Mouse (Mus musculus): ENCODE data around the gene Kcna3. TPM values are rescaled to one million over a fixed set of nuclear protein-coding genes. Genes with fewer than 3 reads are reported as not detected.

The Kcna3 gene
- total and polyA plus RNA-seq, 3 experiments: not detected

- no peaks in the 10 kb centered on the region for H3K27me3 ChIP-seq (ENCODE audit: insufficient read depth, low read length)
- ATAC-seq (ENCODE audit: extremely low read depth, insufficient number of reproducible peaks, low FRiP score, poor library complexity, severe bottlenecking): no peak
- no peaks in the 10 kb centered on the region for H3K36me3 ChIP-seq (replicated peaks)
- TF ChIP-seq GATA2 (IDR thresholded peaks at IDR 0.05; ENCODE audit: borderline replicate concordance, low read depth, low read length) (no peak), GATA1 (IDR thresholded peaks at IDR 0.05; ENCODE audit: borderline replicate concordance, low read length) (no peak), CTCF (IDR thresholded peaks at IDR 0.05; ENCODE audit: low read depth, low read length) (no peak), TAL1 (conservative IDR thresholded peaks at IDR 0.05; ENCODE audit: low read depth, low read length) (no peak), POLR2AphosphoS5 (IDR thresholded peaks at IDR 0.05; ENCODE audit: insufficient replicate concordance, low read depth, low read length) (no peak)
- H3K4me3 ChIP-seq (ENCODE audit: low read depth, low read length): no peak overlapping the region
- H3K9me3 ChIP-seq (replicated peaks): no peaks in the 10 kb centered on the region
- no peak for DNase-seq (ENCODE audit: low spot score)
- H3K4me1 ChIP-seq (ENCODE audit: insufficient read depth, low read depth, low read length): no peaks in the 10 kb centered on the region
These were observed 48.6 kb downstream of the Kcna3 start for GRCm38 (mm10) chr3:107084586-107084985.

GRCm38 (mm10) chr3:107087410-107087809 lies 51.4 kb downstream of the Kcna3 start:
- H3K9me3 ChIP-seq (replicated peaks): no peaks in the 10 kb centered on the region
- no peak for TF ChIP-seq CTCF (IDR thresholded peaks at IDR 0.05; ENCODE audit: low read depth, low read length)
- no peak for TF ChIP-seq GATA1 (IDR thresholded peaks at IDR 0.05; ENCODE audit: borderline replicate concordance, low read length)
- no peaks in the 10 kb centered on the region for H3K27me3 ChIP-seq (ENCODE audit: insufficient read depth, low read length)
- no peaks in the 10 kb centered on the region for H3K4me1 ChIP-seq (ENCODE audit: insufficient read depth, low read depth, low read length)
- DNase-seq (ENCODE audit: low spot score): no peak
- no peak for ATAC-seq (ENCODE audit: extremely low read depth, insufficient number of reproducible peaks, low FRiP score, poor library complexity, severe bottlenecking)
- no peaks in the 10 kb centered on the region for H3K36me3 ChIP-seq (replicated peaks)
- no peak overlapping the region for H3K4me3 ChIP-seq (ENCODE audit: low read depth, low read length)

Other genes with a start within 250 kb of the Kcna3 start
- 2.2 and 3.1 TPM in 2 replicates for gene Cd53, start 246.0 kb upstream of the Kcna3 start, total RNA-seq (2014; fragmentation: Nextera tagmentation)
- 87.3 and 103 TPM in 2 replicates for gene Cd53, start 246.0 kb upstream of the Kcna3 start, total RNA-seq (2017)
- gene Cd53, start 246.0 kb upstream of the Kcna3 start, polyA plus RNA-seq (2012): 0.02 and 0.03 TPM in 2 replicates
- gene Olfr266, start 209.9 kb upstream of the Kcna3 start, total RNA-seq (2014; fragmentation: Nextera tagmentation): not detected in 2 replicates
- gene Olfr266, start 209.9 kb upstream of the Kcna3 start, total RNA-seq (2017): 0.23 and 0.27 TPM in 2 replicates
- gene Olfr266, start 209.9 kb upstream of the Kcna3 start, polyA plus RNA-seq (2012): not detected in 2 replicates
- gene Kcna2, start 65.0 kb downstream of the Kcna3 start, total RNA-seq (2014; fragmentation: Nextera tagmentation): not detected in 2 replicates
- under 0.01 and 0.11 TPM in 2 replicates for gene Kcna2, start 65.0 kb downstream of the Kcna3 start, total RNA-seq (2017)
- gene Kcna2, start 65.0 kb downstream of the Kcna3 start, polyA plus RNA-seq (2012): not detected in 2 replicates
- not detected in 2 replicates for gene Kcna10, start 146.9 kb downstream of the Kcna3 start, total RNA-seq (2014; fragmentation: Nextera tagmentation)
- 0.05 TPM in 1 of 2 replicates, not detected in the other for gene Kcna10, start 146.9 kb downstream of the Kcna3 start, total RNA-seq (2017)
- gene Kcna10, start 146.9 kb downstream of the Kcna3 start, polyA plus RNA-seq (2012): not detected in 2 replicates
- gene Cym, start 185.6 kb downstream of the Kcna3 start, total RNA-seq (2014; fragmentation: Nextera tagmentation): not detected in 2 replicates
- gene Cym, start 185.6 kb downstream of the Kcna3 start, total RNA-seq (2017): not detected in 2 replicates
- gene Cym, start 185.6 kb downstream of the Kcna3 start, polyA plus RNA-seq (2012): not detected in 2 replicates
- not detected in 2 replicates for gene A630076J17Rik, start 194.4 kb downstream of the Kcna3 start, total RNA-seq (2014; fragmentation: Nextera tagmentation)
- 0.06 TPM in 1 of 2 replicates, not detected in the other for gene A630076J17Rik, start 194.4 kb downstream of the Kcna3 start, total RNA-seq (2017)
- not detected in 2 replicates for gene A630076J17Rik, start 194.4 kb downstream of the Kcna3 start, polyA plus RNA-seq (2012)
- not detected in 2 replicates for gene Prok1, start 203.5 kb downstream of the Kcna3 start, total RNA-seq (2014; fragmentation: Nextera tagmentation)
- gene Prok1, start 203.5 kb downstream of the Kcna3 start, total RNA-seq (2017): 0.06 and 0.11 TPM in 2 replicates
- 0.04 TPM in 1 of 2 replicates, not detected in the other for gene Prok1, start 203.5 kb downstream of the Kcna3 start, polyA plus RNA-seq (2012)
- 50.3 and 56.3 TPM in 2 replicates for gene Lamtor5, start 242.7 kb downstream of the Kcna3 start, total RNA-seq (2014; fragmentation: Nextera tagmentation)
- 91.4 and 111 TPM in 2 replicates for gene Lamtor5, start 242.7 kb downstream of the Kcna3 start, total RNA-seq (2017)
- gene Lamtor5, start 242.7 kb downstream of the Kcna3 start, polyA plus RNA-seq (2012): 26.8 and 27.0 TPM in 2 replicates

Measured in G1E (cell line).